Mouse (Mus musculus) v-Abl transformed pro-B cells (cell line): Measurements from ENCODE around the gene Tox3.

Experiments used
- in situ Hi-C, 2 experiments: fragments of 400-800 bp; cut with MboI; formaldehyde crosslinking; loops; one replicate each; pipeline ENCODE4 v1.15.1; 2025; ENCODE audit not compliant: unreplicated experiment in 2 of 2

The Tox3 gene

GRCm38 (mm10) chr8:90244458-90245145 lies 103.5 kb downstream of the Tox3 start:
- in situ Hi-C loops = no loop called here

- in situ Hi-C loops = no loop called here
Measured at GRCm38 (mm10) chr8:90243957-90244356, 104.2 kb downstream of the Tox3 start.

- in situ Hi-C loops = no loop called here
Measured at GRCm38 (mm10) chr8:90242351-90242750, 105.8 kb downstream of the Tox3 start.

GRCm38 (mm10) chr8:90241461-90241860 lies 106.7 kb downstream of the Tox3 start:
- in situ Hi-C loops = no loop called here

GRCm38 (mm10) chr8:90232501-90232900 lies 115.6 kb downstream of the Tox3 start:
- in situ Hi-C loops = no loop called here

- in situ Hi-C loops = no loop called here
Measured at GRCm38 (mm10) chr8:90224172-90224571, 124.0 kb downstream of the Tox3 start.

GRCm38 (mm10) chr8:90209105-90210037 lies 138.8 kb downstream of the Tox3 start:
- in situ Hi-C loops = no loop called here
